Mouse (Mus musculus) limb, embryonic 14.5 days (tissue): ENCODE measurements around the gene Klre1. TPM values are rescaled to one million over a fixed set of nuclear protein-coding genes. Genes with fewer than 3 reads are reported as not detected.

Experiments
- ATAC-seq: fragments of 200-750 bp; cut with Nextera tagmentation; 2 replicates; pipeline ENCODE4 v1.8.0; 2017; ENCODE audit warnings: low read depth, moderate number of reproducible peaks, moderate TSS enrichment; ENCODE audit not compliant: low FRiP score
- DNase-seq: peaks from one replicate; pipeline ENCODE4 v3.0.0-alpha.2; 2015; ENCODE audit warnings: low spot score
- H3K27ac ChIP-seq: fragments of 300-500 bp; sonication (generic); replicated peaks from 2 replicates; pipeline ENCODE4 v1.5.1; 2014; ENCODE audit warnings: low read depth, mild to moderate bottlenecking, low read length, moderate library complexity, mixed read lengths
- H3K27me3 ChIP-seq: fragments of 300-500 bp; sonication (generic); 2 replicates; pipeline ENCODE4 v1.6.1; 2014; ENCODE audit warnings: low read length, mixed read lengths; ENCODE audit not compliant: control insufficient read depth, insufficient read depth
- H3K36me3 ChIP-seq: fragments of 300-500 bp; sonication (generic); 2 replicates; pipeline ENCODE4 v1.6.1; 2014; ENCODE audit warnings: mild to moderate bottlenecking, low read length, moderate library complexity, mixed read lengths; ENCODE audit not compliant: control insufficient read depth, insufficient read depth
- H3K4me1 ChIP-seq: fragments of 300-500 bp; sonication (generic); 2 replicates; pipeline ENCODE4 v1.6.1; 2014; ENCODE audit warnings: antibody characterized with exemption, low read length, mixed read lengths; ENCODE audit not compliant: control insufficient read depth, insufficient read depth
- H3K4me2 ChIP-seq: fragments of 300-500 bp; sonication (generic); replicated peaks from 2 replicates; pipeline ENCODE4 v1.6.1; 2014; ENCODE audit warnings: low read depth, mild to moderate bottlenecking, low read length, moderate library complexity; ENCODE audit not compliant: severe bottlenecking
- H3K4me3 ChIP-seq: fragments of 300-500 bp; sonication (generic); replicated peaks from 2 replicates; pipeline ENCODE4 v1.5.1; 2014; ENCODE audit warnings: low read length
- H3K9ac ChIP-seq: fragments of 300-500 bp; sonication (generic); 2 replicates; pipeline ENCODE4 v1.6.1; 2014; ENCODE audit warnings: mild to moderate bottlenecking, low read depth, low read length, moderate library complexity; ENCODE audit not compliant: severe bottlenecking
- H3K9me3 ChIP-seq: fragments of 300-500 bp; sonication (generic); 2 replicates; pipeline ENCODE4 v1.6.1; 2016; ENCODE audit warnings: low read length; ENCODE audit not compliant: control insufficient read depth
- POLR2A ChIP-seq: fragments of 200-500 bp; IDR thresholded peaks from 2 replicates; pipeline ENCODE4 v1.8.0; 2012; ENCODE audit warnings: inconsistent platforms, mild to moderate bottlenecking, moderate library complexity, borderline replicate concordance; ENCODE audit not compliant: insufficient read depth, insufficient read length; ENCODE audit errors: extremely low read depth
- WGBS: fragments of 180-500 bp; shearing (Covaris S2); extraction: QIAGEN DNeasy Blood & Tissue Kit; methylation state at CpG from one replicate; pipeline ENCODE4 v1.1.7; 2014; 5-methylcytosine and 5-hydroxymethylcytosine counted together
- polyA plus RNA-seq, 2 experiments: library from polyadenylated mRNA; depleted of rRNA in 1 of 2; stranded (reverse) in 1 of 2; unstranded in 1 of 2; fragments of >200 nt; fragmentation: Nextera tagmentation in 1 of 2; extraction: Ambion mirVana in 1 of 2; gene quantifications; 2 replicates each; pipeline versions ENCODE4 v1.2.1 to v1.2.3; 2012 to 2014

Klre1 gene
- polyA plus RNA-seq, 2 experiments = 0.03 TPM; not detected in 1

- H3K4me3 ChIP-seq = no peak overlapping the region
- no peaks in the 10 kb centered on the region for H3K4me1 ChIP-seq
- no peaks in the 10 kb centered on the region for H3K27me3 ChIP-seq
- WGBS = 62% methylated on average over 6 of the region's 6 CpGs
- H3K36me3 ChIP-seq = peaks cover 31% of the 10 kb centered on the region
- ATAC-seq (peak; percentile 72; the same call in 1 of the 2 replicates), DNase-seq (peak; percentile 72)
- no peaks in the 10 kb centered on the region for H3K9me3 ChIP-seq
- H3K27ac ChIP-seq = no peak overlapping the region
- no peak overlapping the region for H3K4me2 ChIP-seq
- H3K9ac ChIP-seq = no peak overlapping the region
- no peak for TF ChIP-seq POLR2A
Observed at GRCm38 (mm10) chr6:129543709-129544606, 33.7 kb upstream of the Klre1 start.

- no peak overlapping the region for H3K4me3 ChIP-seq
- 90% methylated on average over 2 of the region's 2 CpGs for WGBS
- no peaks in the 10 kb centered on the region for H3K36me3 ChIP-seq
- H3K9ac ChIP-seq = no peak overlapping the region
- H3K9me3 ChIP-seq = no peaks in the 10 kb centered on the region
- no peaks in the 10 kb centered on the region for H3K27me3 ChIP-seq
- H3K4me1 ChIP-seq = no peaks in the 10 kb centered on the region
- no peak for TF ChIP-seq POLR2A
- H3K4me2 ChIP-seq = no peak overlapping the region
- ATAC-seq (no peak), DNase-seq (no peak)
- no peak overlapping the region for H3K27ac ChIP-seq
Observed at GRCm38 (mm10) chr6:129547277-129547676, 30.4 kb upstream of the Klre1 start.

GRCm38 (mm10) chr6:129548009-129548408 lies 29.7 kb upstream of the Klre1 start:
- H3K36me3 ChIP-seq = no peaks in the 10 kb centered on the region
- WGBS = 61% methylated on average over 3 of the region's 3 CpGs
- no peak overlapping the region for H3K27ac ChIP-seq
- H3K27me3 ChIP-seq = no peaks in the 10 kb centered on the region
- H3K4me1 ChIP-seq = no peaks in the 10 kb centered on the region
- no peak overlapping the region for H3K4me2 ChIP-seq
- H3K9me3 ChIP-seq = no peaks in the 10 kb centered on the region
- H3K4me3 ChIP-seq = no peak overlapping the region
- no peak for TF ChIP-seq POLR2A
- no peak overlapping the region for H3K9ac ChIP-seq
- ATAC-seq = no peak
- no peak for DNase-seq

- Histone ChIP-seq H3K4me3 (no peak overlapping the region), H3K4me2 (no peak overlapping the region), H3K27me3 (no peaks in the 10 kb centered on the region), H3K9me3 (no peaks in the 10 kb centered on the region), H3K4me1 (no peaks in the 10 kb centered on the region), H3K36me3 (no peaks in the 10 kb centered on the region), H3K9ac (no peak overlapping the region), H3K27ac (no peak overlapping the region)
- ATAC-seq (no peak), DNase-seq (no peak)
- TF ChIP-seq POLR2A = no peak
Observed at GRCm38 (mm10) chr6:129557298-129558023, 20.2 kb upstream of the Klre1 start.

- Histone ChIP-seq H3K9ac (no peak overlapping the region), H3K4me2 (no peak overlapping the region), H3K4me3 (no peak overlapping the region), H3K4me1 (no peaks in the 10 kb centered on the region), H3K9me3 (no peaks in the 10 kb centered on the region), H3K27me3 (no peaks in the 10 kb centered on the region), H3K27ac (no peak overlapping the region), H3K36me3 (no peaks in the 10 kb centered on the region)
- DNase-seq (peak; percentile 53), ATAC-seq (peak; percentile 60; the same call in 1 of the 2 replicates)
- 19% methylated on average over 12 of the region's 12 CpGs for WGBS
- TF ChIP-seq POLR2A = no peak
Observed at GRCm38 (mm10) chr6:129558946-129559640, 18.6 kb upstream of the Klre1 start.
